Mouse (Mus musculus) C2C12 (cell line): ENCODE data around the gene Obsl1.

Experiments
- CEBPB ChIP-seq: IDR thresholded peaks from one replicate; pipeline ENCODE4 v1.6.1; 2011; ENCODE audit warnings: low read depth, mild to moderate bottlenecking, control low read depth, moderate library complexity
- CTCF ChIP-seq: IDR thresholded peaks from one replicate; pipeline ENCODE4 v1.5.1; 2011; ENCODE audit not compliant: control insufficient read depth, insufficient read depth, insufficient read length
- FOSL1 ChIP-seq: IDR thresholded peaks from one replicate; pipeline ENCODE4 v1.8.0; 2011; ENCODE audit warnings: mild to moderate bottlenecking, low read length; ENCODE audit not compliant: poor library complexity, insufficient read depth, severe bottlenecking

GRCm38 (mm10) chr1:75501905-75502304 is 4.3 kb downstream of the Obsl1 start:
- TF ChIP-seq CTCF (no peak), FOSL1 (no peak), CEBPB (no peak)
